Mouse (Mus musculus) heart, embryonic 13.5 days (tissue): ENCODE results near the gene Gm10570. TPM values are rescaled to one million over a fixed set of nuclear protein-coding genes. Genes with fewer than 3 reads are reported as not detected.

Experiments used
- ATAC-seq: fragments of 200-750 bp; cut with Nextera tagmentation; 2 replicates; pipeline ENCODE4 v1.8.0; 2017; ENCODE audit warnings: moderate TSS enrichment; ENCODE audit not compliant: insufficient number of reproducible peaks, low FRiP score, low TSS enrichment; ENCODE audit errors: extremely low read depth
- H3K27ac ChIP-seq: fragments of 300-500 bp; sonication (generic); replicated peaks from 2 replicates; pipeline ENCODE4 v1.5.1; 2015; ENCODE audit warnings: moderate library complexity, mild to moderate bottlenecking, inconsistent platforms
- H3K27me3 ChIP-seq: fragments of 300-500 bp; sonication (generic); replicated peaks from 2 replicates; pipeline ENCODE4 v1.6.1; 2015; ENCODE audit warnings: mild to moderate bottlenecking, inconsistent platforms
- H3K36me3 ChIP-seq: fragments of 300-500 bp; sonication (generic); 2 replicates; pipeline ENCODE4 v1.6.1; 2015; ENCODE audit warnings: mild to moderate bottlenecking, inconsistent platforms
- H3K4me1 ChIP-seq: fragments of 300-500 bp; sonication (generic); 2 replicates; pipeline ENCODE4 v1.6.1; 2015; ENCODE audit warnings: inconsistent platforms
- H3K4me2 ChIP-seq: fragments of 300-500 bp; sonication (generic); 2 replicates; pipeline ENCODE4 v1.6.1; 2015; ENCODE audit warnings: inconsistent platforms, mild to moderate bottlenecking, moderate library complexity
- H3K4me3 ChIP-seq: fragments of 300-500 bp; sonication (generic); 2 replicates; pipeline ENCODE4 v1.5.1; 2015; ENCODE audit warnings: moderate library complexity, mild to moderate bottlenecking, inconsistent platforms
- H3K9ac ChIP-seq: fragments of 300-500 bp; sonication (generic); 2 replicates; pipeline ENCODE4 v1.6.1; 2015; ENCODE audit warnings: inconsistent platforms, mild to moderate bottlenecking, moderate library complexity
- H3K9me3 ChIP-seq: fragments of 300-500 bp; sonication (generic); 2 replicates; pipeline ENCODE4 v1.6.1; 2016; ENCODE audit warnings: inconsistent platforms
- WGBS: fragments of 180-500 bp; shearing (Covaris S2); methylation state at CpG from one replicate; pipeline ENCODE4 v1.1.7; 2015; ENCODE audit warnings: mixed read lengths; 5-methylcytosine and 5-hydroxymethylcytosine counted together
- polyA plus RNA-seq: library from polyadenylated mRNA; unstranded; fragments of >200 nt; fragmentation: Nextera tagmentation; extraction: Ambion mirVana; gene quantifications from 2 replicates; pipeline ENCODE4 v1.2.1, GENCODE M21; 2015

The Gm10570 gene
- polyA plus RNA-seq, 1 experiment from 2014 or later = 0.75 TPM

DNA sequence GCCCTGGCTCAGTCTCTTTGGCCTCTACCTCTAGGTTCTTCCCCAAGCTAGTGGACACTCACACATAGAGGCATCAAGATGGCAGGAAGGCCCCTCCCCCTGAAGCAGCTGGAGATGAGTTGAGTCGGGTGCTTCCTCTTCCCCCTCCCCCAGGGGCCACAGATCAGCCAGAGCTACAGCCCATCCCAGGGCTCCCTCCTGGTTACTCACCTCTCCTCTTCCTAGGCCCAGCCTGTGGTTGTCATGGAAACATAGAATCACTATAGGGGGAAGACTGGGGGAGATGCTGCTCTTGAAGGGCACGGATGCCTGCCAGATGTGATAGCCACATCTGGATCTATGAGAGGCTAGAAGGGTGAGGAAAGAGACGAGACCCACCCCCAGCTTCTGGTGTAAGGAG, 3.7 kb downstream of the Gm10570 start:
- Histone ChIP-seq H3K4me3 (no peak overlapping the region), H3K4me2 (no peak overlapping the region), H3K9ac (no peak overlapping the region), H3K27ac (no peak overlapping the region), H3K9me3 (no peaks in the 10 kb centered on the region), H3K27me3 (peaks cover 44% of the 10 kb centered on the region), H3K36me3 (no peaks in the 10 kb centered on the region), H3K4me1 (peaks cover 42% of the 10 kb centered on the region)
- ATAC-seq = no peak
- WGBS = 25% methylated on average over 3 of the region's 3 CpGs

DNA sequence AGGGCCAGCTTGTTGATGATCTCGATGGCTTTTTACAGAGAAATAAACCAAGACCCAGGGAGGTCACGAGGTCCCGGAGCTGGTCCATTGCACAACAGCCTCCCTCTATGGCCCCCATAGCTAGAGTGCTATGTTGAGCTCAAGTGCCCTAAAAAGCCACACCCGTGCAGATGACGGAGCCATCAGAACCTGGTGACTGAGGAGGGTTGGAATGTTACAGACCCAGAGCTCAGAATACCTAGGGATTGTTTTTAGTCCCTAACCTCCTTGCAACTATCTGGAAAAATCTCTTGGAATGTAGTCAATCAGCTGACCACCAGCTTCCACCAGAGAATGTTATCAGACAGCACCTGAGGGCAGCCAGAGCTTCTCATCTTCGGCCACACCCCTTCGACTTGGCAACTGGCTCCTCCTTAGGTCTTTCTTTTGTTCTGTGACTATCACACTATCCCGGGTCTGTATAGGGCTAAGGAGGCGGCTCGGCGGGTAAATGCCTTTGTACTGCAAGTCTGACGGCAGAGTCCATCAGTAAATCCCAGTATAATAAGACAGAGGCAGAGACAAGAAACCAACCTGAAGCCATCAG, 6.1 kb downstream of the Gm10570 start:
- Histone ChIP-seq H3K27ac (no peak overlapping the region), H3K9ac (no peak overlapping the region), H3K4me2 (no peak overlapping the region), H3K27me3 (peaks cover 28% of the 10 kb centered on the region), H3K36me3 (no peaks in the 10 kb centered on the region), H3K4me3 (no peak overlapping the region), H3K9me3 (no peaks in the 10 kb centered on the region), H3K4me1 (peaks cover 33% of the 10 kb centered on the region)
- WGBS = 47% methylated on average over 12 of the region's 12 CpGs
- ATAC-seq = no peak

GRCm38 (mm10) chr4:130299629-130300018, 8.8 kb downstream of the Gm10570 start:
- Histone ChIP-seq H3K27ac (peak overlapping the region; percentile 24; the same call in 1 of the 2 replicates), H3K9ac (peak overlapping the region; percentile 47; the same call in 1 of the 2 replicates), H3K9me3 (no peaks in the 10 kb centered on the region), H3K4me3 (no peak overlapping the region), H3K4me2 (no peak overlapping the region), H3K36me3 (no peaks in the 10 kb centered on the region), H3K4me1 (peaks cover 37% of the 10 kb centered on the region), H3K27me3 (peaks cover 14% of the 10 kb centered on the region)
- no peak for ATAC-seq
- 66% methylated on average over 8 of the region's 8 CpGs for WGBS

DNA sequence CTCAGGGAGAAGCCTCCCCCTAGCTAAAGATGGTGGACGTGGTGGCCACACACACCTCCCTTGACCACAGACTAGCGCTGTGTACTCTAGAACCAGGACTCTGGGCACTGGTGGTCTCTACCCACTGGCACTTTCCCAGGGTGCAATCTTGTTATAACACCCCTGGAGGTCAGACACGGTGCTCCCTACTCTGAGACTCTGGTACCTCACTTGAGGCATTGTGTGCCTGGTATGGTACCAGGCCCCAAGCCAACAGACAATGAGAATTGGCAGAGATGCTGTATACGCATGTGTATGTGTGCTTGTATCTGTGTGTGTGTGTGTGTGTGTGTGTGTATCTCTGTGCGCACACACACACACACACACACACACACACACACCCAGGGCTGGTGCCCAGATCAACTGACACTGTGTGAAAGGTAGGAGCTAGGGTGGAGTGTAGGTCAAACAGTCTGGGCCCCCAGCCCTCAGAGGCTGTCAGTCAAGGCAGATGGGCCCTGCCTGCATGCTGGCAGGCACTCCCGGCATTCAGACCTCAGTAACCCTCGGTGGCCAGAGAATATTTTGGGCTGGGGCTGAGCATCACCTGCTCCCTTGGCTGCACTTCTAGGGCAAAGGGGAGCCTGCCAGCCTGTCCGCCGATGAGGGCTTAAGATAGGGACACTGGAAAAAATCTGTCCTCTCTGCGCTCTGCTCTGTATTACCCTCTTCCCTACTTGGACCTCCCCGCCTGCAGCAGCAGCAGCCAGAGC, 9.4 kb downstream of the Gm10570 start:
- Histone ChIP-seq H3K9ac (peak overlapping the region; percentile 47; the same call in 1 of the 2 replicates), H3K27me3 (peaks cover 10% of the 10 kb centered on the region), H3K27ac (peak overlapping the region; percentile 24; the same call in 1 of the 2 replicates), H3K4me2 (no peak overlapping the region), H3K4me1 (peaks cover 37% of the 10 kb centered on the region), H3K36me3 (no peaks in the 10 kb centered on the region), H3K9me3 (no peaks in the 10 kb centered on the region), H3K4me3 (no peak overlapping the region)
- 58% methylated on average over 11 of the region's 11 CpGs for WGBS
- 0 out of 2 replicates have a peak, but pooled peaks have one; percentile 12 for ATAC-seq

- 16% methylated on average over 13 of the region's 13 CpGs for WGBS
- 0 out of 2 replicates have a peak, but pooled peaks have one; percentile 33 for ATAC-seq
Observed at GRCm38 (mm10) chr4:130297123-130297529, 11.3 kb downstream of the Gm10570 start.

DNA sequence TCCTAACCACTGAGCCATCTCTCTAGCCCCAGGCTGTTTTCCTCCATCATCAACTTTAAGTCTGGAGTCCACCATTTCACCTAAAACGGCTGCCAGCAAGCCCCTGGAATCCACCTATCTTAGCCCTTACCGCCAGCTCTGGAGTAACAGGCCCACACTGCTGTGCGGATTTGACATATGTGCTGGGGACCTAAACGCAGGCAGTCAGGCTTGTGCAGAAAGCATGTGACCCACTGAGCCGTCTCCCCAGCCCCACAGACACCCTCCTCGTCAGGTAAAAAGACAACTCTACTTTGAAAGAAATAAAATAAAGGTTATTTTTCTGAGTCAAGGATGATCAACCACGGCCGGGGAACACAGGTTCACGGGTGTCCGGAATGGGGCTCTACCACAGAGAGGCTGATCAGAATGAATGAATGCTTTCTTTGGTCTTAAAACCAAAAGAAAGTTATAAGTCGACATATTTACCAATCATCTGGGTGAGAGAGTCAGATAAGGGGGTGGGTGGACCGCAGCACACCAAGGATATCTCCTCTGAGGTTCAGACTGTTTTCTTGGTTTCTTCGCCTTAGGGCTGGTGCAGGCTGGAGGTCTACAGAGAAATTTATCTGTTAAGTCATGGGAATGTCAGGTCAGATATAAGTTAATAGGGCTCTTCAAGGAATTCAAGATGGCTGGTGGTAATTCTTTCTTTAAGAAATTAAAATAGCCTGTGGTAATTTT, 12.1 kb downstream of the Gm10570 start:
- no peak overlapping the region for H3K27ac ChIP-seq
- no peak overlapping the region for H3K4me3 ChIP-seq
- no peak overlapping the region for H3K9ac ChIP-seq
- no peaks in the 10 kb centered on the region for H3K27me3 ChIP-seq
- no peaks in the 10 kb centered on the region for H3K9me3 ChIP-seq
- no peak for ATAC-seq
- 74% methylated on average over 13 of the region's 13 CpGs for WGBS
- peaks cover 29% of the 10 kb centered on the region for H3K4me1 ChIP-seq
- no peaks in the 10 kb centered on the region for H3K36me3 ChIP-seq
- H3K4me2 ChIP-seq = no peak overlapping the region

More at GRCm38 (mm10) chr4:130297123-130297529, 11.3 kb downstream of the Gm10570 start:
- Histone ChIP-seq H3K27me3 (peaks cover 7% of the 10 kb centered on the region; the same call in 1 of the 2 replicates), H3K9me3 (no peaks in the 10 kb centered on the region), H3K36me3 (no peaks in the 10 kb centered on the region), H3K4me3 (no peak overlapping the region), H3K4me2 (peak overlapping the region; percentile 38), H3K9ac (0 out of 2 replicates have a peak overlapping the region, but pooled peaks have one; percentile 9), H3K4me1 (peaks cover 32% of the 10 kb centered on the region), H3K27ac (no peak overlapping the region)

- H3K36me3 ChIP-seq = no peaks in the 10 kb centered on the region
- no peak overlapping the region for H3K4me3 ChIP-seq
- H3K4me1 ChIP-seq = peaks cover 29% of the 10 kb centered on the region
- H3K27me3 ChIP-seq = no peaks in the 10 kb centered on the region
- H3K9ac ChIP-seq = 0 out of 2 replicates have a peak overlapping the region, but pooled peaks have one; percentile 20
- no peaks in the 10 kb centered on the region for H3K9me3 ChIP-seq
- peak overlapping the region; percentile 34; the same call in 1 of the 2 replicates for H3K4me2 ChIP-seq
- WGBS = 48% methylated on average over 23 of the region's 23 CpGs
- H3K27ac ChIP-seq = no peak overlapping the region; the same call in 1 of the 2 replicates
- no peak for ATAC-seq
Observed at GRCm38 (mm10) chr4:130295047-130295745, 13.3 kb downstream of the Gm10570 start.

DNA sequence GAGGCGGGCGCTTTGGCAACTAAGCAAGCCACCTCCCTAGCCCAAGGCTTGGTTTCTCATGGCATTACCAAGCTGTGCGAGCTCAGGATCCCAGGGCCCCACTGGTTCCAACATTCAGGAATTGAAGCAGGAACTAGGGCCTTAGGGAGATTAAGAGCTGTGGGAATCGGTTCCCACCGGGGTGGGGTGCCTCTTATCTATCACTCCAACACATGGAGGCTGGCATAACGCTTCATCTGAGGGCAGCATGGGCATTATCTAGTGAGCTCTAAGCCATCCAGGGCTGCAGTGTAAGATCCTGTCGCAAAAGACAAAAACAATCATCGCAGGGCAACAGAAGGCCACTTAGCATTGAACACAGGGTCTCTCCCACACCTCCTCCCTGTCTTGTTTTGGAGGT, 14.0 kb downstream of the Gm10570 start:
- no peak overlapping the region for H3K4me3 ChIP-seq
- no peaks in the 10 kb centered on the region for H3K9me3 ChIP-seq
- no peaks in the 10 kb centered on the region for H3K27me3 ChIP-seq
- H3K9ac ChIP-seq = no peak overlapping the region
- H3K4me1 ChIP-seq = peaks cover 23% of the 10 kb centered on the region
- WGBS = 68% methylated on average over 8 of the region's 8 CpGs
- ATAC-seq = no peak
- no peaks in the 10 kb centered on the region for H3K36me3 ChIP-seq
- H3K27ac ChIP-seq = no peak overlapping the region
- no peak overlapping the region for H3K4me2 ChIP-seq

DNA sequence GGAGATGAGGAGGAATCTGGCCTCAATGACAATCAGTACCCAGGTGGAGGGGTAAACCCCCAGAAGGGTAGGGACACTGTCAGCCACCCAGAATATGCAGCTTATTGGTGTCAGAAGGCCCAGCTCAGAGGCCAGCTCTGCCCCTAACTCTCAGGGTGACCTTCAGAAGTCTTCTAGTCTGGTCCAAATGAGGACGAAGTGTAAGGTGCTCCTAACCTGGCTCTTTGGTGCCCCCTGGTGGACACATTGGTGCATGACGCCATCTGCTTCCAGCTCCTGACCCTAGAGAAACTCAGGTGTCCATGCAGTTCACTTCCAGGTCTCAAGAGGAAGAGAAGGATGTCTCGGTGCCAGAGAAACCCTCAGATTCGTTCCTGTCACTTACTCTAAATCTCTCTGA, 16.2 kb downstream of the Gm10570 start:
- Histone ChIP-seq H3K9ac (no peak overlapping the region), H3K36me3 (no peaks in the 10 kb centered on the region), H3K9me3 (no peaks in the 10 kb centered on the region), H3K27me3 (0 out of 2 replicates have a peak, but pooled peaks cover 5% of the 10 kb centered on the region), H3K4me1 (peaks cover 14% of the 10 kb centered on the region), H3K27ac (no peak overlapping the region), H3K4me2 (no peak overlapping the region), H3K4me3 (no peak overlapping the region)
- peak; percentile 43; the same call in 1 of the 2 replicates for ATAC-seq
- 2% methylated on average over 4 of the region's 4 CpGs for WGBS

- Histone ChIP-seq H3K36me3 (no peaks in the 10 kb centered on the region), H3K4me1 (no peaks in the 10 kb centered on the region), H3K27me3 (peaks cover 22% of the 10 kb centered on the region), H3K4me2 (no peak overlapping the region), H3K4me3 (no peak overlapping the region), H3K27ac (no peak overlapping the region), H3K9me3 (no peaks in the 10 kb centered on the region), H3K9ac (no peak overlapping the region)
- 71% methylated on average over 3 of the region's 3 CpGs for WGBS
- no peak for ATAC-seq
Observed at GRCm38 (mm10) chr4:130289824-130290223, 18.6 kb downstream of the Gm10570 start.

DNA sequence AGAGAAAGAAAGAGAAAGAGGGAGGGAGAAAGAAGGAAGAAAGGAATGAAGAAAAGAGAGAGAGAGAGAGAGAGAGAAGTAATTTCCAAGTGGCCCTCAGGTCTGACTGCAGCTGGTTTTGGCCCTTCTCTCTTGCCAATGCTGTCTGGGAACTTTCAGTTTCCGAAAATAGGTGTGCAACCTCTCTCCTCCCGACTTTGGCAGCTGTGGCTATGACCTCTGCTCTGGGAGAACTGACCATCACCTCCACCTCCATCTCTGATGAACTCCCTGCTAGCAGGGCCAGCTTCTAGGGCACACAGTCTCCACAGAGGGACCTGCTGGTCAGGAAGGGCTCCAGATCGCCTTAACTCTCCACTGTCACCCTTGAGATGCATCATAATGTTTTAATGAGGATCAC, 21.9 kb downstream of the Gm10570 start:
- WGBS = 33% methylated on average over 3 of the region's 3 CpGs
- Histone ChIP-seq H3K36me3 (no peaks in the 10 kb centered on the region), H3K4me3 (no peak overlapping the region), H3K9ac (no peak overlapping the region), H3K4me1 (no peaks in the 10 kb centered on the region), H3K27me3 (peaks cover 49% of the 10 kb centered on the region), H3K4me2 (no peak overlapping the region), H3K27ac (no peak overlapping the region), H3K9me3 (no peaks in the 10 kb centered on the region)
- ATAC-seq = no peak
